Mouse (Mus musculus) midbrain, embryonic 16.5 days (tissue): ENCODE measurements at regions not wholly inside any gene's neighbourhood (a gene's known extent, or its start where the extent isn't known, plus 50 kb on each side); places are given as distances from the start of the nearest gene placed in this dataset.

Source experiments
- ATAC-seq: fragments of 200-750 bp; cut with Nextera tagmentation; 2 replicates; pipeline ENCODE4 v1.8.0; 2017; ENCODE audit warnings: moderate TSS enrichment
- H3K27ac ChIP-seq: fragments of 300-500 bp; sonication (generic); 2 replicates; pipeline ENCODE4 v1.5.1; 2014; ENCODE audit warnings: mild to moderate bottlenecking, low read length, mixed read lengths
- H3K27me3 ChIP-seq: fragments of 300-500 bp; sonication (generic); 2 replicates; pipeline ENCODE4 v1.6.1; 2014; ENCODE audit warnings: low read depth, low read length, mixed read lengths; ENCODE audit not compliant: control insufficient read depth, insufficient read depth
- H3K36me3 ChIP-seq: fragments of 300-500 bp; sonication (generic); 2 replicates; pipeline ENCODE4 v1.6.1; 2014; ENCODE audit warnings: mild to moderate bottlenecking, low read length, moderate library complexity, mixed read lengths; ENCODE audit not compliant: control insufficient read depth, insufficient read depth
- H3K4me1 ChIP-seq: fragments of 300-500 bp; sonication (generic); 2 replicates; pipeline ENCODE4 v1.6.1; 2014; ENCODE audit warnings: mild to moderate bottlenecking, low read length, mixed read lengths; ENCODE audit not compliant: control insufficient read depth, insufficient read depth
- H3K4me2 ChIP-seq: fragments of 300-500 bp; sonication (generic); 2 replicates; pipeline ENCODE4 v1.6.1; 2014; ENCODE audit warnings: mild to moderate bottlenecking, low read length, mixed read lengths
- H3K4me3 ChIP-seq: fragments of 300-500 bp; sonication (generic); 2 replicates; pipeline ENCODE4 v1.5.1; 2014; ENCODE audit warnings: low read depth, mild to moderate bottlenecking, low read length, moderate library complexity, mixed read lengths
- H3K9ac ChIP-seq: fragments of 300-500 bp; sonication (generic); 2 replicates; pipeline ENCODE4 v1.6.1; 2014; ENCODE audit warnings: low read depth, low read length, mixed read lengths
- H3K9me3 ChIP-seq: fragments of 300-500 bp; sonication (generic); replicated peaks from 2 replicates; pipeline ENCODE4 v1.6.1; 2014; ENCODE audit warnings: mild to moderate bottlenecking, low read length, mixed read lengths; ENCODE audit not compliant: control insufficient read depth, poor library complexity, severe bottlenecking
- WGBS: fragments of 180-500 bp; shearing (Covaris S2); extraction: QIAGEN DNeasy Blood & Tissue Kit; methylation state at CpG from one replicate; pipeline ENCODE4 v1.1.7; 2014; 5-methylcytosine and 5-hydroxymethylcytosine counted together

- Histone ChIP-seq H3K36me3 (no peaks in the 10 kb centered on the region), H3K27me3 (no peaks in the 10 kb centered on the region), H3K9ac (no peak overlapping the region), H3K4me2 (no peak overlapping the region), H3K4me1 (no peaks in the 10 kb centered on the region), H3K4me3 (no peak overlapping the region), H3K27ac (no peak overlapping the region), H3K9me3 (0 out of 2 replicates have a peak, but pooled peaks cover 3% of the 10 kb centered on the region)
- 78% methylated on average over 3 of the region's 3 CpGs for WGBS
- ATAC-seq = no peak
Observed at GRCm38 (mm10) chr15:67979451-67979850, 1478.7 kb upstream of the Lrrc6 start.

DNA sequence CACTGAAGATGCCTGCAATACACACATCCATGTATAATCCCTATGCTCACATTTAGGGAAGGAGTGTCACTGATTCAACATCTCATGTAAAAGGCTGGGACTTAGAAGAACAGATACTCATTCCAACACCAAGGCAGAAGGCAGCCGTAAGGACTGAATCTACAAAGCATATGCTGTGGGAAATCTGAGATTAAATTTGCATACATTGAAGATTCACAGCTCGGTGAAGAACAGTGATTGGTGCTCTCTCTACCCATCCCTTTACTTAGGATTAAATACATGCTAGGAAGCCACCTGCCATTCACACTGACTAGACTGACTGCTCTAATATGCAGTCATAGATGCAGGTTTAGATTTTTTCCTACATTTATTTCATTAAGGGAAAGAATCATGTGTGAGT is 1476.5 kb upstream of the Lrrc6 start:
- H3K4me2 ChIP-seq = no peak overlapping the region
- no peaks in the 10 kb centered on the region for H3K4me1 ChIP-seq
- no peak overlapping the region for H3K4me3 ChIP-seq
- no peak for ATAC-seq
- H3K9ac ChIP-seq = no peak overlapping the region
- H3K9me3 ChIP-seq = 0 out of 2 replicates have a peak, but pooled peaks cover 3% of the 10 kb centered on the region
- H3K27ac ChIP-seq = no peak overlapping the region
- H3K27me3 ChIP-seq = no peaks in the 10 kb centered on the region
- H3K36me3 ChIP-seq = no peaks in the 10 kb centered on the region
- WGBS = 71% methylated on average over 2 of the region's 2 CpGs

GRCm38 (mm10) chr15:67971998-67972397 is 1471.3 kb upstream of the Lrrc6 start:
- Histone ChIP-seq H3K27me3 (no peaks in the 10 kb centered on the region), H3K9ac (no peak overlapping the region), H3K27ac (no peak overlapping the region), H3K36me3 (no peaks in the 10 kb centered on the region), H3K9me3 (0 out of 2 replicates have a peak, but pooled peaks cover 3% of the 10 kb centered on the region), H3K4me2 (no peak overlapping the region), H3K4me3 (no peak overlapping the region), H3K4me1 (no peaks in the 10 kb centered on the region)
- no peak for ATAC-seq
- WGBS = 74% methylated on average over 3 of the region's 3 CpGs

DNA sequence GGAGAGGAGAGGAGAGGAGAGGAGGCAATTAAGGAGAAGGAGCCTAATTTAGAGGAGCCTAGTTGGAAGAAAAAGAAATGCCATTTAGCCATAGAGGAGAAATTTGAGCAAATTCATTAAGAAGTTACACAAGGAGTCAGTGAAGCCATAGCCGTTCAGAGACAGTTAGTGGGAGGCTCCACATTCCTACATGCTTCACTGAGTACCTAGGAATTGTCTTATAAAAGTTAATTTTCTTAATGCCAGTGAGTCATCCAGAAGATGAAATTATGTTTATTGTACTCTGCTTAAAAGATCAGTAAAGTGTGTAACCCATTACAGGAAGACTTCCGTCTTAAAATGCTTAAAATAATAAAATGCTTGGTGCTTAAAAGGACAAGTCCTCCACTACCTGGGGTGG is 1453.5 kb upstream of the Lrrc6 start:
- Histone ChIP-seq H3K4me3 (no peak overlapping the region), H3K9ac (no peak overlapping the region), H3K27me3 (no peaks in the 10 kb centered on the region), H3K4me2 (no peak overlapping the region), H3K36me3 (no peaks in the 10 kb centered on the region), H3K27ac (no peak overlapping the region), H3K9me3 (no peaks in the 10 kb centered on the region), H3K4me1 (no peaks in the 10 kb centered on the region)
- ATAC-seq = no peak
- WGBS = 63% methylated on average over 2 of the region's 2 CpGs

DNA sequence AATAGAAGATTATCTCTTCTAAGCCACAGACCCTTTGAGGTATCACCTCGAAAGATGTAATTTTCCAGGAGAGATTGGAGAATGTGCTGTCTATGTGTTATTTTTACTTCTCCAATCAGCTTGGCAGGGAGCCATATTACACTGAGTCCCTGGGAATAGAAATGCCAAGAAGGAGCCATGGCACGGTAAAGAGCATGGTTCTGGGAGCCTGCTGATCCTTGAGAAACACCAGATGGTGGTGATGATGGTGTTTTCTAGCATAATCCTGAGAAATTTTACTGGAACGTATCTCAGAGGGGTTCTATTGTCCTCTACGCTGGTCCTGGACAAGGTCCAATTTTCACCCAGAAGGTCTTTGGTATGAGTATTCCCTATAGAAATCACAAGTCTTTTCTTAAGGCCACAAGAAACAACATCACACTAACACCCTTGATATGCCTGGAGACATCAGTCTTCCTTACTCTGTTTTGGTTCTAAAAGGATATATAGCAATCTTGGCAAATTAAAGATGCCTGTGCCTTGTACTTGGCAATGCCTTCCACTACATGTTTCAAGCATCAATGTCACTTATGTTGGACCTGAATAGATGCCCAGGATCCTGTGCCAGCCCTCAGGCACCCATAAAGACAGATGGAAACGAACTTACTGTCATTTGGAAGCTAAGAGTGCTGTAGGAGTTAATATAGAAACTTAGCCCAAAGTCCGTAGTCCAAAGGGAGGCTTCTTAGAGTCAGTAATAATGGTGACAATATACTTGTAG is 1449.8 kb upstream of the Lrrc6 start:
- Histone ChIP-seq H3K4me2 (no peak overlapping the region), H3K9ac (no peak overlapping the region), H3K9me3 (no peaks in the 10 kb centered on the region), H3K4me3 (no peak overlapping the region), H3K27ac (no peak overlapping the region), H3K4me1 (no peaks in the 10 kb centered on the region), H3K27me3 (no peaks in the 10 kb centered on the region), H3K36me3 (no peaks in the 10 kb centered on the region)
- no peak for ATAC-seq
- WGBS = 64% methylated on average over 6 of the region's 6 CpGs

GRCm38 (mm10) chr15:67944330-67945082 is 1443.8 kb upstream of the Lrrc6 start:
- no peak overlapping the region for H3K27ac ChIP-seq
- no peak overlapping the region for H3K4me3 ChIP-seq
- H3K9ac ChIP-seq = no peak overlapping the region
- 89% methylated on average over 3 of the region's 3 CpGs for WGBS
- H3K4me2 ChIP-seq = no peak overlapping the region
- no peaks in the 10 kb centered on the region for H3K4me1 ChIP-seq
- no peaks in the 10 kb centered on the region for H3K27me3 ChIP-seq
- no peaks in the 10 kb centered on the region for H3K36me3 ChIP-seq
- no peaks in the 10 kb centered on the region for H3K9me3 ChIP-seq
- no peak for ATAC-seq

GRCm38 (mm10) chr15:67943046-67943445 is 1442.3 kb upstream of the Lrrc6 start:
- no peak overlapping the region for H3K9ac ChIP-seq
- no peaks in the 10 kb centered on the region for H3K4me1 ChIP-seq
- H3K4me3 ChIP-seq = no peak overlapping the region
- no peak overlapping the region for H3K27ac ChIP-seq
- H3K36me3 ChIP-seq = no peaks in the 10 kb centered on the region
- ATAC-seq = no peak
- no peaks in the 10 kb centered on the region for H3K27me3 ChIP-seq
- H3K9me3 ChIP-seq = no peaks in the 10 kb centered on the region
- H3K4me2 ChIP-seq = no peak overlapping the region

DNA sequence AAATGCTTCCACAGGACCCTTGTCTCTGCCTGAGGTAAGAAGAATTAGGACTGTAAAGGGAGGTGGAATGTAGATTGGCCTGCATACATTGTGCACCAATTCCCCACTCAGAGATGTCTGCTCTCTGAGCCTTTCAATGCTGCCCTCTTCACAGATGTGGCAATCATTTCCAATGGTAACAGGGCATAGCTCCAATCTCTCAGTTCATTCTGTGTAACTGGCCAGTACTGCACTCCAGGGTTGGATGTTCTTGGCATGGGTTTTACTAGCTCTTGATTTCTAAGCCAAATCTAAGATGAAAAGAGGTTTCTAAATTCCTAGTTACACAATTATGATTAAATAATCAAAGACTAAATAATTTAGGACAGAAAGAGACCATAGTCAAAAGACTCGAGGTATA is 1439.8 kb upstream of the Lrrc6 start:
- Histone ChIP-seq H3K36me3 (no peaks in the 10 kb centered on the region), H3K27me3 (no peaks in the 10 kb centered on the region), H3K4me3 (no peak overlapping the region), H3K4me1 (no peaks in the 10 kb centered on the region), H3K27ac (no peak overlapping the region), H3K9ac (no peak overlapping the region), H3K9me3 (no peaks in the 10 kb centered on the region), H3K4me2 (no peak overlapping the region)
- ATAC-seq = no peak
- WGBS = 89% methylated on average over 1 of the region's 1 CpGs

- WGBS = 83% methylated on average over 2 of the region's 2 CpGs
- no peaks in the 10 kb centered on the region for H3K27me3 ChIP-seq
- no peak overlapping the region for H3K9ac ChIP-seq
- ATAC-seq = no peak
- H3K27ac ChIP-seq = no peak overlapping the region
- no peaks in the 10 kb centered on the region for H3K9me3 ChIP-seq
- no peak overlapping the region for H3K4me3 ChIP-seq
- no peaks in the 10 kb centered on the region for H3K36me3 ChIP-seq
- no peaks in the 10 kb centered on the region for H3K4me1 ChIP-seq
- H3K4me2 ChIP-seq = no peak overlapping the region
Observed at GRCm38 (mm10) chr15:67924885-67925284, 1424.2 kb upstream of the Lrrc6 start.
